Comparison of ENCODE assay signal across 10 mouse cellular contexts in genomic region chr5:120836731-120837585, GRCm38 (mm10). TPM values are rescaled to one million over a fixed set of nuclear protein-coding genes. Genes with fewer than 3 reads are reported as not detected.
DNase-seq lines count a peak whose midpoint lies in the region; ATAC-seq lines count a peak whose summit lies in the region.
"Had no signal": no experiment of that assay in that cellular context is flagged by ENCODE, and none has a peak within 500 bp of the region (broad histone marks: within the 10 kb centered on the region; RNA-seq: fewer than 3 reads in every experiment).

No protein-coding gene starts in this region.

- no peak overlapping the region for H3K9ac ChIP-seq in hindbrain, embryonic 11.5 days (ENCODE audit: low read depth, low read length)
- H3K9ac ChIP-seq in hindbrain, embryonic 16.5 days (ENCODE audit: low read depth, low read length): no peak overlapping the region
- H3K9ac ChIP-seq: midbrain, embryonic 12.5 days had no signal

- H3K4me2 ChIP-seq in hindbrain, embryonic 11.5 days (replicated peaks; ENCODE audit: low read depth, low read length): no peak overlapping the region
- H3K4me2 ChIP-seq in hindbrain, embryonic 16.5 days (ENCODE audit: low read length): no peak overlapping the region
- H3K4me2 ChIP-seq: midbrain, embryonic 12.5 days had no signal

- H3K4me3 ChIP-seq in hindbrain, embryonic 11.5 days (ENCODE audit: low read depth, low read length): no peak overlapping the region
- H3K4me3 ChIP-seq in hindbrain, embryonic 16.5 days (ENCODE audit: low read length): no peak overlapping the region
- H3K4me3 ChIP-seq: midbrain, embryonic 12.5 days had no signal

- no peaks in the 10 kb centered on the region for H3K9me3 ChIP-seq in hindbrain, embryonic 11.5 days (ENCODE audit: control insufficient read depth, low read length)
- H3K9me3 ChIP-seq in hindbrain, embryonic 16.5 days (ENCODE audit: control insufficient read depth, low read length): no peaks in the 10 kb centered on the region
- H3K9me3 ChIP-seq: midbrain, embryonic 12.5 days had no signal

- no peaks in the 10 kb centered on the region for H3K27me3 ChIP-seq in hindbrain, embryonic 11.5 days (ENCODE audit: control insufficient read depth, insufficient read depth, low read length)
- H3K27me3 ChIP-seq in hindbrain, embryonic 16.5 days (replicated peaks; ENCODE audit: control insufficient read depth, insufficient read depth, low read length): peaks cover 3% of the 10 kb centered on the region; the same call in 1 of the 2 replicates

- no peak overlapping the region for H3K27ac ChIP-seq in hindbrain, embryonic 11.5 days (ENCODE audit: low read depth, low read length)
- H3K27ac ChIP-seq in hindbrain, embryonic 16.5 days (ENCODE audit: low read depth, low read length): no peak overlapping the region
- H3K27ac ChIP-seq: midbrain, embryonic 12.5 days had no signal

- DNase-seq in hindbrain, embryonic 11.5 days (ENCODE audit: low spot score): peak; percentile 69
- peak; percentile 81 for DNase-seq in CD4-positive, CD25-positive, alpha-beta regulatory T cell, adult 2 months (ENCODE audit: low read depth, low spot score)
- DNase-seq in ZHBTc4 (ENCODE audit: low read depth, low spot score): peak; percentile 91
- DNase-seq in embryo, embryonic 10.5 days (ENCODE audit: low spot score): peak; percentile 72
- DNase-seq in kidney, postnatal 4 days: peak; percentile 72 to 74
- DNase-seq in natural killer cell, adult 2 months (ENCODE audit: low spot score in 2 of 2): peak; percentile 38 to 51
- DNase-seq in gastrocnemius, postnatal 25 days: no peak

- H3K4me1 ChIP-seq in hindbrain, embryonic 11.5 days (replicated peaks; ENCODE audit: control insufficient read depth, insufficient read depth, low read length): no peaks in the 10 kb centered on the region
- no peaks in the 10 kb centered on the region; the same call in 1 of the 2 replicates for H3K4me1 ChIP-seq in hindbrain, embryonic 16.5 days (ENCODE audit: control insufficient read depth, insufficient read depth, low read depth, low read length)

- ATAC-seq in hindbrain, embryonic 11.5 days (ENCODE audit: low FRiP score): no peak
- ATAC-seq in hindbrain, embryonic 16.5 days: no peak

- WGBS in hindbrain, embryonic 11.5 days: 11% methylated on average over 8 of the region's 8 CpGs
- 12% methylated on average over 8 of the region's 8 CpGs for WGBS in hindbrain, embryonic 16.5 days

- H3K36me3 ChIP-seq in hindbrain, embryonic 11.5 days (ENCODE audit: control insufficient read depth, insufficient read depth, low read length): no peaks in the 10 kb centered on the region
- H3K36me3 ChIP-seq in hindbrain, embryonic 16.5 days (ENCODE audit: control insufficient read depth, insufficient read depth, low read length): no peaks in the 10 kb centered on the region
- H3K36me3 ChIP-seq: midbrain, embryonic 12.5 days had no signal

RNA-seq across cellular contexts. Expression of gene Oas1f, which starts 10.2 kb away (rescaled TPM):
- not detected in 2 replicates for polyA plus RNA-seq in hindbrain, embryonic 11.5 days (2014; fragmentation: Nextera tagmentation; extraction: Ambion mirVana)
- polyA plus RNA-seq in hindbrain, embryonic 16.5 days (2015; fragmentation: Nextera tagmentation; extraction: Ambion mirVana): not detected in 2 replicates
- total RNA-seq in gastrocnemius, postnatal 25 days (2021): not detected
- polyA plus RNA-seq: gonadal fat pad, adult 2 months; midbrain, embryonic 12.5 days had no signal

RNA-seq across cellular contexts. Expression of gene Oas1h, which starts 24.3 kb away (rescaled TPM):
- not detected in 2 replicates for polyA plus RNA-seq in hindbrain, embryonic 11.5 days (2014; fragmentation: Nextera tagmentation; extraction: Ambion mirVana)
- polyA plus RNA-seq in hindbrain, embryonic 16.5 days (2015; fragmentation: Nextera tagmentation; extraction: Ambion mirVana): not detected in 2 replicates
- not detected for total RNA-seq in gastrocnemius, postnatal 25 days (2021)
- polyA plus RNA-seq: gonadal fat pad, adult 2 months; midbrain, embryonic 12.5 days had no signal

RNA-seq across cellular contexts. Expression of gene Oas1c, which starts 24.6 kb away (rescaled TPM):
- polyA plus RNA-seq in hindbrain, embryonic 11.5 days (2014; fragmentation: Nextera tagmentation; extraction: Ambion mirVana): 0.26 and 0.45 TPM in 2 replicates
- 0.65 and 0.70 TPM in 2 replicates for polyA plus RNA-seq in hindbrain, embryonic 16.5 days (2015; fragmentation: Nextera tagmentation; extraction: Ambion mirVana)
- not detected for total RNA-seq in gastrocnemius, postnatal 25 days (2021)

RNA-seq across cellular contexts. Expression of gene Oas1e, which starts 41.6 kb away (rescaled TPM):
- 0.13 and 0.29 TPM in 2 replicates for polyA plus RNA-seq in hindbrain, embryonic 11.5 days (2014; fragmentation: Nextera tagmentation; extraction: Ambion mirVana)
- polyA plus RNA-seq in hindbrain, embryonic 16.5 days (2015; fragmentation: Nextera tagmentation; extraction: Ambion mirVana): 0.19 and 0.86 TPM in 2 replicates
- total RNA-seq in gastrocnemius, postnatal 25 days (2021): not detected
- polyA plus RNA-seq: gonadal fat pad, adult 2 months; midbrain, embryonic 12.5 days had no signal

RNA-seq across cellular contexts. Expression of gene Oas1g, which starts 50.5 kb away (rescaled TPM):
- polyA plus RNA-seq in hindbrain, embryonic 11.5 days (2014; fragmentation: Nextera tagmentation; extraction: Ambion mirVana): 0.15 TPM in 1 of 2 replicates, not detected in the other
- 0.24 TPM in 1 of 2 replicates, not detected in the other for polyA plus RNA-seq in hindbrain, embryonic 16.5 days (2015; fragmentation: Nextera tagmentation; extraction: Ambion mirVana)
- total RNA-seq in gastrocnemius, postnatal 25 days (2021): not detected
